Mouse (Mus musculus): ENCODE data around the gene Tm7sf3. TPM values are rescaled to one million over a fixed set of nuclear protein-coding genes. Genes with fewer than 3 reads are reported as not detected.

Gene Tm7sf3
- polyA plus RNA-seq, 1 experiment from 2014 or later, result 41.9 TPM

- Histone ChIP-seq H3K4me3 (ENCODE audit: low read length) (no peak overlapping the region), H3K9me3 (ENCODE audit: low read length) (no peaks in the 10 kb centered on the region)
- whole genome bisulfite sequencing, result 85% methylated on average over 5 of the region's 5 CpGs
These were observed 6.1 kb downstream of the Tm7sf3 start for GRCm38 (mm10) chr6:146636482-146636881.

GRCm38 (mm10) chr6:146634759-146635606, 7.6 kb downstream of the Tm7sf3 start:
- WGBS, result 61% methylated on average over 4 of the region's 4 CpGs
- Histone ChIP-seq H3K4me2 (replicated peaks; ENCODE audit: low read depth, low read length) (peak overlapping the region; percentile 69), H3K4me3 (ENCODE audit: low read length) (peak overlapping the region; percentile 62; the same call in 1 of the 2 replicates), H3K9me3 (ENCODE audit: low read length) (no peaks in the 10 kb centered on the region), H3K27me3 (ENCODE audit: insufficient read depth, low read length) (no peaks in the 10 kb centered on the region), H3K9ac (replicated peaks; ENCODE audit: low read length) (no peak overlapping the region), H3K36me3 (ENCODE audit: insufficient read depth, low read length) (no peaks in the 10 kb centered on the region), H3K4me1 (ENCODE audit: insufficient read depth, low read length) (peaks cover 23% of the 10 kb centered on the region), H3K27ac (ENCODE audit: low read length) (no peak overlapping the region)
- ATAC-seq (ENCODE audit: low FRiP score, low TSS enrichment), result no peak

More at GRCm38 (mm10) chr6:146636482-146636881, 6.1 kb downstream of the Tm7sf3 start:
- H3K4me1 ChIP-seq (ENCODE audit: insufficient read depth, low read length), result peaks cover 21% of the 10 kb centered on the region
- no peaks in the 10 kb centered on the region for H3K27me3 ChIP-seq (ENCODE audit: insufficient read depth, low read length)
- no peak overlapping the region for H3K4me2 ChIP-seq (replicated peaks; ENCODE audit: low read depth, low read length)
- H3K9ac ChIP-seq (replicated peaks; ENCODE audit: low read length), result no peak overlapping the region
- no peak overlapping the region for H3K27ac ChIP-seq (ENCODE audit: low read length)
- ATAC-seq (ENCODE audit: low FRiP score, low TSS enrichment), result no peak
- H3K36me3 ChIP-seq (ENCODE audit: insufficient read depth, low read length), result no peaks in the 10 kb centered on the region

GRCm38 (mm10) chr6:146634015-146634722, 8.5 kb downstream of the Tm7sf3 start:
- H3K4me3 ChIP-seq (ENCODE audit: low read length), result peak overlapping the region; percentile 62

GRCm38 (mm10) chr6:146633629-146634014, 9.0 kb downstream of the Tm7sf3 start:
- no peaks in the 10 kb centered on the region for H3K9me3 ChIP-seq (ENCODE audit: low read length)
- H3K36me3 ChIP-seq (ENCODE audit: insufficient read depth, low read length), result no peaks in the 10 kb centered on the region
- WGBS, result 18% methylated on average over 14 of the region's 14 CpGs
- H3K9ac ChIP-seq (replicated peaks; ENCODE audit: low read length), result peak overlapping the region; percentile 76
- peak overlapping the region; percentile 52 for H3K27ac ChIP-seq (ENCODE audit: low read length)
- peak overlapping the region; percentile 69 for H3K4me2 ChIP-seq (replicated peaks; ENCODE audit: low read depth, low read length)
- peaks cover 23% of the 10 kb centered on the region for H3K4me1 ChIP-seq (ENCODE audit: insufficient read depth, low read length)
- ATAC-seq (ENCODE audit: low FRiP score, low TSS enrichment), result no peak
- no peaks in the 10 kb centered on the region for H3K27me3 ChIP-seq (ENCODE audit: insufficient read depth, low read length)
- peak overlapping the region; percentile 62 for H3K4me3 ChIP-seq (ENCODE audit: low read length)

More at GRCm38 (mm10) chr6:146634015-146634722, 8.5 kb downstream of the Tm7sf3 start:
- Histone ChIP-seq H3K27me3 (ENCODE audit: insufficient read depth, low read length) (no peaks in the 10 kb centered on the region), H3K9me3 (ENCODE audit: low read length) (no peaks in the 10 kb centered on the region), H3K4me2 (replicated peaks; ENCODE audit: low read depth, low read length) (peak overlapping the region; percentile 69), H3K9ac (replicated peaks; ENCODE audit: low read length) (peak overlapping the region; percentile 76), H3K36me3 (ENCODE audit: insufficient read depth, low read length) (no peaks in the 10 kb centered on the region), H3K4me1 (ENCODE audit: insufficient read depth, low read length) (peaks cover 23% of the 10 kb centered on the region), H3K27ac (ENCODE audit: low read length) (peak overlapping the region; percentile 52)
- under 1% methylated on average over 81 of the region's 82 CpGs for WGBS
- peak; percentile 93 for ATAC-seq (ENCODE audit: low FRiP score, low TSS enrichment)

- Histone ChIP-seq H3K27me3 (ENCODE audit: insufficient read depth, low read length) (no peaks in the 10 kb centered on the region), H3K36me3 (ENCODE audit: insufficient read depth, low read length) (no peaks in the 10 kb centered on the region), H3K4me2 (replicated peaks; ENCODE audit: low read depth, low read length) (peak overlapping the region; percentile 69), H3K4me3 (ENCODE audit: low read length) (peak overlapping the region; percentile 62), H3K27ac (ENCODE audit: low read length) (no peak overlapping the region), H3K9me3 (ENCODE audit: low read length) (no peaks in the 10 kb centered on the region), H3K4me1 (ENCODE audit: insufficient read depth, low read length) (peaks cover 23% of the 10 kb centered on the region), H3K9ac (replicated peaks; ENCODE audit: low read length) (no peak overlapping the region; the same call in 1 of the 2 replicates)
- ATAC-seq (ENCODE audit: low FRiP score, low TSS enrichment), result no peak
- WGBS, result 58% methylated on average over 8 of the region's 8 CpGs
These were observed 9.5 kb downstream of the Tm7sf3 start for GRCm38 (mm10) chr6:146633097-146633496.

- H3K4me2 ChIP-seq (replicated peaks; ENCODE audit: low read depth, low read length), result peak overlapping the region; percentile 3; the same call in 1 of the 2 replicates
- H3K9ac ChIP-seq (replicated peaks; ENCODE audit: low read length), result no peak overlapping the region
- H3K4me1 ChIP-seq (ENCODE audit: insufficient read depth, low read length), result peaks cover 23% of the 10 kb centered on the region
- ATAC-seq (ENCODE audit: low FRiP score, low TSS enrichment), result no peak
- no peaks in the 10 kb centered on the region for H3K27me3 ChIP-seq (ENCODE audit: insufficient read depth, low read length)
- no peak overlapping the region for H3K27ac ChIP-seq (ENCODE audit: low read length)
- no peaks in the 10 kb centered on the region for H3K9me3 ChIP-seq (ENCODE audit: low read length)
- no peaks in the 10 kb centered on the region for H3K36me3 ChIP-seq (ENCODE audit: insufficient read depth, low read length)
- WGBS, result 39% methylated on average over 9 of the region's 9 CpGs
- H3K4me3 ChIP-seq (ENCODE audit: low read length), result no peak overlapping the region
These were observed 10.2 kb downstream of the Tm7sf3 start for GRCm38 (mm10) chr6:146632403-146632802.

- no peak for ATAC-seq (ENCODE audit: low FRiP score, low TSS enrichment)
- Histone ChIP-seq H3K27ac (ENCODE audit: low read length) (no peak overlapping the region), H3K4me1 (ENCODE audit: insufficient read depth, low read length) (peaks cover 23% of the 10 kb centered on the region), H3K27me3 (ENCODE audit: insufficient read depth, low read length) (no peaks in the 10 kb centered on the region), H3K4me3 (ENCODE audit: low read length) (no peak overlapping the region; the same call in 1 of the 2 replicates), H3K9me3 (ENCODE audit: low read length) (no peaks in the 10 kb centered on the region), H3K4me2 (replicated peaks; ENCODE audit: low read depth, low read length) (0 out of 2 replicates have a peak overlapping the region, but pooled peaks have one; percentile 4), H3K36me3 (ENCODE audit: insufficient read depth, low read length) (no peaks in the 10 kb centered on the region), H3K9ac (replicated peaks; ENCODE audit: low read length) (no peak overlapping the region)
- WGBS, result 46% methylated on average over 8 of the region's 8 CpGs
These were observed 10.8 kb downstream of the Tm7sf3 start for GRCm38 (mm10) chr6:146631847-146632246.

- WGBS, result 67% methylated on average over 4 of the region's 4 CpGs
These were observed 11.7 kb downstream of the Tm7sf3 start for GRCm38 (mm10) chr6:146630961-146631360.

GRCm38 (mm10) chr6:146629781-146630756, 12.6 kb downstream of the Tm7sf3 start:
- no peak overlapping the region for H3K4me3 ChIP-seq (ENCODE audit: low read length)
- H3K27me3 ChIP-seq (ENCODE audit: insufficient read depth, low read length), result no peaks in the 10 kb centered on the region
- no peaks in the 10 kb centered on the region for H3K36me3 ChIP-seq (ENCODE audit: insufficient read depth, low read length)
- ATAC-seq (ENCODE audit: low FRiP score, low TSS enrichment), result no peak
- no peak overlapping the region for H3K27ac ChIP-seq (ENCODE audit: low read length)
- no peak overlapping the region for H3K9ac ChIP-seq (replicated peaks; ENCODE audit: low read length)
- no peaks in the 10 kb centered on the region for H3K9me3 ChIP-seq (ENCODE audit: low read length)
- 77% methylated on average over 9 of the region's 9 CpGs for WGBS
- peaks cover 23% of the 10 kb centered on the region for H3K4me1 ChIP-seq (ENCODE audit: insufficient read depth, low read length)
- no peak overlapping the region for H3K4me2 ChIP-seq (replicated peaks; ENCODE audit: low read depth, low read length)

More at GRCm38 (mm10) chr6:146630961-146631360, 11.7 kb downstream of the Tm7sf3 start:
- no peaks in the 10 kb centered on the region for H3K9me3 ChIP-seq (ENCODE audit: low read length)
- no peak overlapping the region for H3K9ac ChIP-seq (replicated peaks; ENCODE audit: low read length)
- no peak overlapping the region for H3K4me2 ChIP-seq (replicated peaks; ENCODE audit: low read depth, low read length)
- no peak overlapping the region for H3K4me3 ChIP-seq (ENCODE audit: low read length)
- no peak overlapping the region for H3K27ac ChIP-seq (ENCODE audit: low read length)
- H3K27me3 ChIP-seq (ENCODE audit: insufficient read depth, low read length), result no peaks in the 10 kb centered on the region
- no peaks in the 10 kb centered on the region for H3K36me3 ChIP-seq (ENCODE audit: insufficient read depth, low read length)
- no peak for ATAC-seq (ENCODE audit: low FRiP score, low TSS enrichment)
- H3K4me1 ChIP-seq (ENCODE audit: insufficient read depth, low read length), result peaks cover 23% of the 10 kb centered on the region

Measured in kidney, embryonic 16.5 days (tissue).